Comparison of ENCODE assay signal across 8 mouse cellular contexts in the genomic region with DNA sequence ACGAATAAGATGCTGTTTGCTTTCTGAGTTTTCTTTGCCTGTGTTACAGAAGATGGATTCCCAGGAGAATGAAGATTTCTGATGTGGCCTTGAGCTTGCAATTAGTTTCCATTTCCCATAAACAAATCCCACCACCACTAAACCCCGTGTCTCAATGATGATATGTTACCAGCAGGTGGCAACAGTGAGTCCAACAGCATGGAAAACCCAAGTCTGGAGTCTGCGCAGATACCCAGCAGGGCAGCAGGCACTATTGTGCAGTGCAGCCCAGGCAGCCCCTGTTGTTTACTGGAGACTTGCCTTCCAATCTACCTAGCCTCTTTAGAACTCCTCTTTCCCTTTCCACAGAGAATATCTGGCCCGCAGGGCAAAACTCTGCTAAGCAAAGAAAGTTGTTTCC.
DNase-seq lines count a peak whose midpoint lies in the region; ATAC-seq and TF ChIP-seq lines count a peak whose summit lies in the region.

No protein-coding gene starts in this region.

- peak; percentile 9 for DNase-seq in kidney, adult 2 months
- no peak for DNase-seq in kidney, adult 18-20 months
- peak; percentile 81 for DNase-seq in R1 (ENCODE audit: low read depth, low spot score)
- peak; percentile 82 for DNase-seq in embryonic facial prominence, embryonic 11.5 days (ENCODE audit: low spot score)
- DNase-seq in kidney, postnatal 14 days = peak; percentile 10
- peak; percentile 61 for DNase-seq in neural tube, embryonic 11.5 days (ENCODE audit: low spot score)
- DNase-seq in urinary bladder, postnatal 10 days (ENCODE audit: low spot score) = no peak
- no peak for DNase-seq in T-cell, adult 2 months (ENCODE audit: low spot score)

- H3K4me2 ChIP-seq in embryonic facial prominence, embryonic 11.5 days (ENCODE audit: low read depth, low read length) = no peak overlapping the region
- H3K4me2 ChIP-seq in neural tube, embryonic 11.5 days (ENCODE audit: low read depth) = no peak overlapping the region

- peak; percentile 69 for TF ChIP-seq CTCF in kidney, adult 2 months (conservative IDR thresholded peaks at IDR 0.05; ENCODE audit: insufficient read depth, insufficient read length, low read depth, low read length)

- 0 out of 2 replicates have a peak, but pooled peaks have one; percentile 56 for ATAC-seq in embryonic facial prominence, embryonic 11.5 days (replicated peaks; ENCODE audit: insufficient number of reproducible peaks, low FRiP score, low TSS enrichment, low read depth)
- peak; percentile 82 for ATAC-seq in neural tube, embryonic 11.5 days (ENCODE audit: insufficient read depth, low FRiP score, low TSS enrichment)

- no peaks in the 10 kb centered on the region for H3K4me1 ChIP-seq in kidney, adult 2 months (ENCODE audit: control insufficient read depth, insufficient read depth, low read length)
- H3K4me1 ChIP-seq in embryonic facial prominence, embryonic 11.5 days (ENCODE audit: control insufficient read depth, insufficient read depth, low read length) = no peaks in the 10 kb centered on the region
- H3K4me1 ChIP-seq in neural tube, embryonic 11.5 days (ENCODE audit: control insufficient read depth, insufficient read depth, low read length) = no peaks in the 10 kb centered on the region

- H3K27ac ChIP-seq in kidney, adult 2 months (ENCODE audit: insufficient read depth, low read depth, low read length) = no peak overlapping the region
- H3K27ac ChIP-seq in embryonic facial prominence, embryonic 11.5 days (replicated peaks; ENCODE audit: low read depth, low read length) = no peak overlapping the region
- no peak overlapping the region for H3K27ac ChIP-seq in neural tube, embryonic 11.5 days (ENCODE audit: low read depth, low read length)

- no peaks in the 10 kb centered on the region for H3K9me3 ChIP-seq in embryonic facial prominence, embryonic 11.5 days (replicated peaks; ENCODE audit: control insufficient read depth, low read length)
- H3K9me3 ChIP-seq in neural tube, embryonic 11.5 days (ENCODE audit: control insufficient read depth, low read length) = no peaks in the 10 kb centered on the region

- no peaks in the 10 kb centered on the region for H3K36me3 ChIP-seq in kidney, adult 2 months (ENCODE audit: control insufficient read depth, insufficient read depth, low read length)
- no peaks in the 10 kb centered on the region for H3K36me3 ChIP-seq in embryonic facial prominence, embryonic 11.5 days (replicated peaks; ENCODE audit: control insufficient read depth, insufficient read depth, low read depth, low read length)
- H3K36me3 ChIP-seq in neural tube, embryonic 11.5 days (ENCODE audit: control insufficient read depth, insufficient read depth, low read length) = no peaks in the 10 kb centered on the region

- no peak overlapping the region for H3K9ac ChIP-seq in embryonic facial prominence, embryonic 11.5 days (replicated peaks; ENCODE audit: low read length)
- H3K9ac ChIP-seq in neural tube, embryonic 11.5 days (ENCODE audit: low read length) = no peak overlapping the region

- 30% methylated on average over 4 of the region's 4 CpGs for WGBS in kidney, adult 2 months
- 31% methylated on average over 4 of the region's 4 CpGs for WGBS in embryonic facial prominence, embryonic 11.5 days
- WGBS in neural tube, embryonic 11.5 days = 29% methylated on average over 4 of the region's 4 CpGs

- H3K4me3 ChIP-seq in kidney, adult 2 months (ENCODE audit: insufficient read depth, low read depth, low read length) = no peak overlapping the region
- H3K4me3 ChIP-seq in embryonic facial prominence, embryonic 11.5 days (ENCODE audit: low read depth, low read length) = no peak overlapping the region
- no peak overlapping the region for H3K4me3 ChIP-seq in neural tube, embryonic 11.5 days (ENCODE audit: low read depth, low read length)

- TF ChIP-seq POLR2A in kidney, adult 2 months (IDR thresholded peaks at IDR 0.05; ENCODE audit: low read depth, low read length) = no peak

- no peaks in the 10 kb centered on the region for H3K27me3 ChIP-seq in kidney, adult 2 months (replicated peaks; ENCODE audit: control insufficient read depth, insufficient read depth, low read length)
- no peaks in the 10 kb centered on the region for H3K27me3 ChIP-seq in embryonic facial prominence, embryonic 11.5 days (ENCODE audit: control insufficient read depth, insufficient read depth, low read length)
- H3K27me3 ChIP-seq in neural tube, embryonic 11.5 days (ENCODE audit: control insufficient read depth, insufficient read depth, low read length) = no peaks in the 10 kb centered on the region

Comparison
In these comparisons a context has a peak if more than half of its experiments do, and no peak if none do; other contexts are left out.
1. DNase-seq: peak in kidney, adult 2 months (single experiment), R1 (single experiment), embryonic facial prominence, embryonic 11.5 days (single experiment), kidney, postnatal 14 days (single experiment) and neural tube, embryonic 11.5 days (single experiment); none in kidney, adult 18-20 months (single experiment), urinary bladder, postnatal 10 days (single experiment) and T-cell, adult 2 months (single experiment).